Mouse (Mus musculus): ENCODE data around the gene Atp1a3. TPM values are rescaled to one million over a fixed set of nuclear protein-coding genes. Genes with fewer than 3 reads are reported as not detected.
"Not testable (repeated sequence)": the region's sequence is repeated elsewhere in the genome, so short reads cannot be mapped to it uniquely, and the experiment has no call there.

Atp1a3 gene
- polyA plus RNA-seq (2014; fragmentation: Nextera tagmentation; extraction: Ambion mirVana): 414 and 429 TPM in 2 replicates

DNA sequence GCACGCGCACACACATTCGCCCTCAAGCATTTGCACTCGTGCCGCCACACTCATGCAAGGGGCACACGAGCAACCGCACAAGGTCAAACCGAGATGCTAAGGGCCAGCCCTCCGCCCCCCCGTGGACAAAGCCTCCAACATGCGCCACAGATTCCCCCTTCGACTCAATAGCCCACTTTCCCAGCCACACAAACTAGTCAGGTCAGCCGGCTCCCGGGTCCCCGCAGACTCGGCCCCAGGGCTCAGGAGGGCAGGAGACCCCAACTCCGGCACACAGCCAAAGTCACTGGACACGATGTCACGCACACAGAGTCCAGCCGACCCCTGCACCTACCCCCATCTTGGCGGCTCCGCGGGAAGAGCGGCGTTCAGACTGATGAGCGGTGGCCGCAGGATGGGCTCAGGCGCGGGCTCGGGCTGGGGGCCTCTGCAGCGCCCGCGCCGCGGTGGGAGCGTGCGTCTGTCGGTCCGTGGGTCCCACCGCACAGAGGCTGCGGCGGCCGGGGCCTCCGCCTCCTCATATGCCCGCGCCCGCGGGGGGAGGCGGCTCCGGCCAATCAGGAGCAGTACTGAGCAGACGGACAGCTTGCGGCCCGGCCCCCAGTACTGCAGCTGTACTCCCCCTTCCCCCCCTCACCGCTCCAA is at the start of gene Atp1a3:
Gene Atp1a3, minus strand, starts transcription at position 538 of the 645 bp plus-strand sequence.
- Histone ChIP-seq H3K4me2 (ENCODE audit: low read depth, low read length) (peak within 1 kb of the TSS; percentile 58), H3K27ac (ENCODE audit: low read depth, low read length) (peak within 1 kb of the TSS; percentile 84), H3K9me3 (ENCODE audit: control insufficient read depth, low read length) (no peaks in the 10 kb centered on the region), H3K4me1 (ENCODE audit: control insufficient read depth, insufficient read depth, low read length) (peaks cover 53% of the 10 kb centered on the region), H3K36me3 (ENCODE audit: control insufficient read depth, insufficient read depth, low read length) (peaks cover 4% of the 10 kb centered on the region; the same call in 1 of the 2 replicates), H3K27me3 (ENCODE audit: control insufficient read depth, insufficient read depth, low read length) (no peaks in the 10 kb centered on the region), H3K4me3 (ENCODE audit: low read depth, low read length) (peak within 1 kb of the TSS; percentile 80), H3K9ac (replicated peaks; ENCODE audit: low read depth, low read length) (peak within 1 kb of the TSS; percentile 93)
- ATAC-seq (ENCODE audit: low read depth): peak; percentile 83
- WGBS: 1% methylated on average over 51 of the region's 54 CpGs

DNA sequence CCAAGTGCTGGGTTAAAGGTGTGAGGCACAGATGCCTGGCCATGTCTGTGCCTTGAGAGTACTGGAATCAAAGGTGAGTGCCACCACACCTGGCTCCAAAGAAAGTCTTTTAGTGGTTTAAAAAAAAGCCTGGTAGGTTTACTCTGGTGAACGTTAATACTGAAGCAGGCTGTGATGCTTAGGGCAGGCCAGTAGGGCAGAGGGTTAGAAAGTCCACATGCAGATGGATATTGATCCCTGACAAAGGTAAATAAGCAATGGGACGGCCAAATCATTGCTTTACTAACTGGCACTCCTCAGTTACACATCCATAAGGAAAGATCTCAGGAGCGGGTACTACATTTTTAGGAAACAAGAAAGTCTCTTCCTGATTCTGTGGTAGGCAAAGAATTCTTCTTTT is 46.8 kb upstream of the Atp1a3 start:
- Histone ChIP-seq H3K27me3 (ENCODE audit: control insufficient read depth, insufficient read depth, low read length) (no peaks in the 10 kb centered on the region), H3K4me3 (ENCODE audit: low read depth, low read length) (no peak overlapping the region), H3K36me3 (ENCODE audit: control insufficient read depth, insufficient read depth, low read length) (peaks cover 59% of the 10 kb centered on the region), H3K27ac (ENCODE audit: low read depth, low read length) (no peak overlapping the region), H3K9me3 (ENCODE audit: control insufficient read depth, low read length) (no peaks in the 10 kb centered on the region), H3K4me1 (ENCODE audit: control insufficient read depth, insufficient read depth, low read length) (no peaks in the 10 kb centered on the region), H3K9ac (replicated peaks; ENCODE audit: low read depth, low read length) (no peak overlapping the region), H3K4me2 (ENCODE audit: low read depth, low read length) (no peak overlapping the region)
- ATAC-seq (ENCODE audit: low read depth): no peak
- WGBS: 98% methylated on average over 3 of the region's 3 CpGs

DNA sequence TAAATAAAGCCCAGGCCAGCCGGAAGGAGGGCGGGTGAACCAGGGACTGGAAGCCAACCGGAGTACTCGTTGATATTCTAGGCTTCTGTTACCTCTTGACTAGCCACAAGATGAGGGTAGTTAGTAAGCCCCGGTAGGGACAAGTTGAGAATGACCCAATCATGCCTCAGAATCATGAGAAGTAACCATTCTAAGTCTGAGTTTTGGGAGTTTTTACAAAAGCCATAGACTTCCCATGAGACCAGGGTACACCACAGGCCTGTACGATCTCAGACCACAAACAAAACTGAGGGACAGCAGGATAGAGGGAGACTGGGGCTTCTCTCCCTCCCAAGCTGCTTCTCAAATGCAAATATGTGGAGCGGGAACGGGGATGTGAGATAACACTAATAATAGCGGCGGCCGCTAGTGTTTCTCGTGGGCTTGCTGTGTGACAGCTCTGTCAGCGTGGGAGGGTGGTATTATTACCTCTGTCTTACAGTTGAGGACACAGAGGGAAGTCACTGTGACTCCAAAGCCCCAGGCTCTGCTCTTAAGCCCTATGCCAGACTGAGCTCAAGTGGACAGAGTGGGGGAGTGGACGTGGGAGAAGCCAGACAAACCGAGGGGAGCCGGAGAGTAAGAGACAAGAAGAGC is 43.7 kb upstream of the Atp1a3 start:
- H3K4me1 ChIP-seq (ENCODE audit: control insufficient read depth, insufficient read depth, low read length): no peaks in the 10 kb centered on the region
- H3K36me3 ChIP-seq (ENCODE audit: control insufficient read depth, insufficient read depth, low read length): peaks cover 52% of the 10 kb centered on the region
- H3K27me3 ChIP-seq (ENCODE audit: control insufficient read depth, insufficient read depth, low read length): no peaks in the 10 kb centered on the region
- ATAC-seq (ENCODE audit: low read depth): no peak
- WGBS: 85% methylated on average over 16 of the region's 16 CpGs
- no peaks in the 10 kb centered on the region for H3K9me3 ChIP-seq (ENCODE audit: control insufficient read depth, low read length)
- no peak overlapping the region for H3K27ac ChIP-seq (ENCODE audit: low read depth, low read length)
- H3K4me2 ChIP-seq (ENCODE audit: low read depth, low read length): no peak overlapping the region
- no peak overlapping the region for H3K9ac ChIP-seq (replicated peaks; ENCODE audit: low read depth, low read length)
- no peak overlapping the region for H3K4me3 ChIP-seq (ENCODE audit: low read depth, low read length)

DNA sequence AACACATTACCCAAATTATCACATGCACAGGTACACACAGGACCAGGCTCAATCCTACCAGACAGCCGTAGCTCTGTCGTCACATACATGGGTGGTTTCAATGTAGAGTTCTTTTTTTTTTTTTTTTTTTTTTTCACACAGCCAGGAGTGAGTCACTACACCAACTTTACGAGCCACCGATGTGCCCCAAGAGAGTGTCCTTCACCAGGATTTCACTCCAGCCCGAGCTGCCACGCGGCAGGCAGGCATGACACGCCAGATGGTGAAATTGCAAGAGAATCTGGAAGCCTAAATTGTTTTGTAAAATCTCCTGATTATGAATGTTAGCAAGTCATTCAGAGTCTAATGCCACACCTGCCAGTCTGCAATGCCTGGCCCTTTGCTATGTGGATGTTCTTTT is 41.6 kb upstream of the Atp1a3 start:
- ATAC-seq (ENCODE audit: low read depth): no peak
- no peak overlapping the region for H3K9ac ChIP-seq (replicated peaks; ENCODE audit: low read depth, low read length)
- peak overlapping the region; percentile 16; the same call in 1 of the 2 replicates for H3K27ac ChIP-seq (ENCODE audit: low read depth, low read length)
- no peaks in the 10 kb centered on the region for H3K4me1 ChIP-seq (ENCODE audit: control insufficient read depth, insufficient read depth, low read length)
- no peaks in the 10 kb centered on the region for H3K27me3 ChIP-seq (ENCODE audit: control insufficient read depth, insufficient read depth, low read length)
- no peak overlapping the region for H3K4me3 ChIP-seq (ENCODE audit: low read depth, low read length)
- H3K9me3 ChIP-seq (ENCODE audit: control insufficient read depth, low read length): no peaks in the 10 kb centered on the region
- peaks cover 65% of the 10 kb centered on the region for H3K36me3 ChIP-seq (ENCODE audit: control insufficient read depth, insufficient read depth, low read length)
- H3K4me2 ChIP-seq (ENCODE audit: low read depth, low read length): no peak overlapping the region
- WGBS: 76% methylated on average over 8 of the region's 8 CpGs

DNA sequence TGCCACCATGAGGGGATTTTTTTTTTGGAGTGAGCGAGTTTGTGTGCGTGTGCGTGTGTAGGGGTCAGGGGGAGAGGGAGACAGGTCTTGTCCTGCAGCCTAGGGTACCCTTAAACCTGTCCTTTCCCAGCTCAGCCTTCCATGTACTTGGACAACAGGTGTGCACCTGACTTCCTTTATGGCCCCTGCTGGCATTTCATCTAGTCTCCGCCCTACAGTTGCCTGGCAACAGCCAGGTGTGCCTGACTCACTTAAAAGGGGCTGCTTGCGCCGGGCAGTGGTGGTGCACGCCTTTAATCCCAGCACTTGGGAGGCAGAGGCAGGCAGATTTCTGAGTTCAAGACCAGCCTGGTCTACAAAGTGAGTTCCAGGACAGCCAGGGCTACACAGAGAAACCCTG is 38.8 kb upstream of the Atp1a3 start:
- ATAC-seq (ENCODE audit: low read depth); H3K27me3 ChIP-seq (ENCODE audit: control insufficient read depth, insufficient read depth, low read length); H3K27ac ChIP-seq (ENCODE audit: low read depth, low read length); H3K9ac ChIP-seq (replicated peaks; ENCODE audit: low read depth, low read length); H3K4me1 ChIP-seq (ENCODE audit: control insufficient read depth, insufficient read depth, low read length); H3K4me2 ChIP-seq (ENCODE audit: low read depth, low read length); H3K9me3 ChIP-seq (ENCODE audit: control insufficient read depth, low read length); H3K4me3 ChIP-seq (ENCODE audit: low read depth, low read length): not testable (repeated sequence)
- WGBS: 98% methylated on average over 7 of the region's 7 CpGs
- H3K36me3 ChIP-seq (ENCODE audit: control insufficient read depth, insufficient read depth, low read length): peaks cover 80% of the 10 kb centered on the region

DNA sequence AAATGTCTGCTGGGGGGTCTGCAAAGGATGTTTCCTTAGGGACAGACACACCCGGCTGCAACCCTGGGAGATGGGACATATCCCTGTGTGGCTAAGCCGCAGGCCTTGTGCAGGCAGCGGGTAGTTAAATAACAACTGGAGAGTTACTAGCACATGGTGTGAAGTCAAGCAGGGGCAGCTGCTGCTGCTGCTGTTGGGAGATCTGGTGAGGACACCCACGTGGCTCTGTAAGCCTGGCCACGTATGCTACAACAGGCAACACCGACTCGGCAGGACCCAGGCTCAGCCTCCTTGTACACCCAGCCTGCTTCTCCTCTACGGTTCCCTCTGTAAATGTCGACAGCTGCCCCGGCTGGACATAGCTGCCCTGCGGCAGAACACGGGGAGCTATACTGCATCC is 36.2 kb upstream of the Atp1a3 start:
- no peaks in the 10 kb centered on the region for H3K27me3 ChIP-seq (ENCODE audit: control insufficient read depth, insufficient read depth, low read length)
- WGBS: 94% methylated on average over 12 of the region's 12 CpGs
- ATAC-seq (ENCODE audit: low read depth): no peak
- H3K4me2 ChIP-seq (ENCODE audit: low read depth, low read length): no peak overlapping the region
- no peak overlapping the region for H3K9ac ChIP-seq (replicated peaks; ENCODE audit: low read depth, low read length)
- H3K9me3 ChIP-seq (ENCODE audit: control insufficient read depth, low read length): no peaks in the 10 kb centered on the region
- no peak overlapping the region for H3K27ac ChIP-seq (ENCODE audit: low read depth, low read length)
- peaks cover 64% of the 10 kb centered on the region for H3K36me3 ChIP-seq (ENCODE audit: control insufficient read depth, insufficient read depth, low read length)
- no peak overlapping the region for H3K4me3 ChIP-seq (ENCODE audit: low read depth, low read length)
- no peaks in the 10 kb centered on the region for H3K4me1 ChIP-seq (ENCODE audit: control insufficient read depth, insufficient read depth, low read length)

DNA sequence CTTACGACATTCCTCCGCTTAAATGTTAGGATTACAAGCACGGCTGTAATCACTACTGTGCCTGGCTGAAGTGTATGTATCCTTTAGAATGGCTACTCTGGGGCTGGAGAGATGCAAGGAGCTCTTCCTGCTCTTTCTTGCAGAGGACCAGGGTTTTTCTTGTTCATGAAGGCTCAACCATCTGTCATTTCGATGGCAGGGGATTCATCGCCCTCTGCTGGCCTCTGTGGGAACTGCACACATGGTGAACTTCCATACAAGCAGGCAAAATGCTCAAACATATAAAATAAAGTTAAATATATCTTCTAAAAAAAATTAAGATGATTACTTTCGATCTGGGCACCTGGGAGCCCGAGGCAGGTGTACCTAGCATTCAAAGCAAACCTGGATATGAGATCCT is 30.2 kb upstream of the Atp1a3 start:
- no peak for ATAC-seq (ENCODE audit: low read depth)
- Histone ChIP-seq H3K9me3 (ENCODE audit: control insufficient read depth, low read length) (no peaks in the 10 kb centered on the region), H3K9ac (replicated peaks; ENCODE audit: low read depth, low read length) (no peak overlapping the region), H3K27me3 (ENCODE audit: control insufficient read depth, insufficient read depth, low read length) (no peaks in the 10 kb centered on the region), H3K4me3 (ENCODE audit: low read depth, low read length) (no peak overlapping the region), H3K36me3 (ENCODE audit: control insufficient read depth, insufficient read depth, low read length) (peaks cover 27% of the 10 kb centered on the region), H3K4me2 (ENCODE audit: low read depth, low read length) (no peak overlapping the region), H3K27ac (ENCODE audit: low read depth, low read length) (no peak overlapping the region), H3K4me1 (ENCODE audit: control insufficient read depth, insufficient read depth, low read length) (no peaks in the 10 kb centered on the region)
- 61% methylated on average over 7 of the region's 7 CpGs for WGBS

DNA sequence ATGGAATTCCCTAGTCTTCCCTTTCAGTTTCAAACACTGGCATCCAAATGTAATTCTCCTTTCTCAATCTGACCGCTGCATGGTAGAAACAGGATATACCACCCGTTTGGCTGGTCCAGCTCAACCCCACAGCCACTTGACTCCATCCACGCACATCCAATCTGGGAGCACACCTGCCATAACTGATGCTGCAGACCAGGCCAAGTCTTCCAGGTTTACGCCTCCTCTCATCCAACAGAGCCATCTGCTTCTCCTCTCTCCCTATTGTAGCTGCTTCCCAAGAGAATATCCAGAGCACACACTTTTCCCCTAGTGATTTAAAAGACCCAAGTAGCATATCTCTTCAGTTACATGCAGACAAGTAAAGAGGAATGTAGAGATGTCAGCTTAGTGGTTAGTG is 29.0 kb upstream of the Atp1a3 start:
- no peaks in the 10 kb centered on the region for H3K27me3 ChIP-seq (ENCODE audit: control insufficient read depth, insufficient read depth, low read length)
- H3K27ac ChIP-seq (ENCODE audit: low read depth, low read length): no peak overlapping the region
- ATAC-seq (ENCODE audit: low read depth): no peak
- peaks cover 23% of the 10 kb centered on the region for H3K36me3 ChIP-seq (ENCODE audit: control insufficient read depth, insufficient read depth, low read length)
- no peak overlapping the region for H3K9ac ChIP-seq (replicated peaks; ENCODE audit: low read depth, low read length)
- no peak overlapping the region for H3K4me3 ChIP-seq (ENCODE audit: low read depth, low read length)
- 86% methylated on average over 4 of the region's 4 CpGs for WGBS
- no peak overlapping the region for H3K4me2 ChIP-seq (ENCODE audit: low read depth, low read length)
- no peaks in the 10 kb centered on the region for H3K4me1 ChIP-seq (ENCODE audit: control insufficient read depth, insufficient read depth, low read length)
- no peaks in the 10 kb centered on the region for H3K9me3 ChIP-seq (ENCODE audit: control insufficient read depth, low read length)

DNA sequence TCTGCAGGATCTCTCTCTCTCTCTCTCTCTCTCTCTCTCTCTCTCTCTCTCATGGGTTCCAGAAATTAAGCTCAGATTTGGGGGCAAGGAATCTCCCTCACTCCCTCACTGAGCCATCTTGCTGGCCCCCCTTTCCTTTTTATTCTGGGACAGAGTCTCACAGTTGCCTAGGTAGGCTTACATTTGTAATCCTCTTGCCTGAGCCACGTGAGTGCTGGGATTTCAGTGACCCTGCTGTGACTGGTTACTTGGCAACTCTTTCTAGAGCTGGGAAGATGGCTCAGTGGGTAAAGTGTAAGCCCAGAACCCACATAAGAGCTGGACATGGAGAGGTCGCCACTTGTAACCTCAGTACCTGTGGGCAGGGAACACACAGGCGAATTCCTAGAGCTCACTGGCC is 25.8 kb upstream of the Atp1a3 start:
- no peak overlapping the region for H3K9ac ChIP-seq (replicated peaks; ENCODE audit: low read depth, low read length)
- no peak overlapping the region for H3K4me2 ChIP-seq (ENCODE audit: low read depth, low read length)
- no peaks in the 10 kb centered on the region for H3K4me1 ChIP-seq (ENCODE audit: control insufficient read depth, insufficient read depth, low read length)
- no peaks in the 10 kb centered on the region for H3K9me3 ChIP-seq (ENCODE audit: control insufficient read depth, low read length)
- WGBS: 80% methylated on average over 3 of the region's 3 CpGs
- no peak for ATAC-seq (ENCODE audit: low read depth)
- no peak overlapping the region for H3K4me3 ChIP-seq (ENCODE audit: low read depth, low read length)
- H3K36me3 ChIP-seq (ENCODE audit: control insufficient read depth, insufficient read depth, low read length): peaks cover 33% of the 10 kb centered on the region
- no peaks in the 10 kb centered on the region for H3K27me3 ChIP-seq (ENCODE audit: control insufficient read depth, insufficient read depth, low read length)
- H3K27ac ChIP-seq (ENCODE audit: low read depth, low read length): no peak overlapping the region
